Mouse (Mus musculus) gonadal fat pad, adult 2 months (tissue): Measurements from ENCODE around the gene Rrnad1. TPM values are rescaled to one million over a fixed set of nuclear protein-coding genes. Genes with fewer than 3 reads are reported as not detected.

Experiments used
- DNase-seq: peaks from one replicate; pipeline ENCODE4 v3.0.0-alpha.2; 2012; ENCODE audit warnings: low read depth
- polyA plus RNA-seq: library from polyadenylated mRNA; depleted of rRNA; stranded (reverse); fragments of >200 nt; gene quantifications from 2 replicates; pipeline ENCODE4 v1.2.3, GENCODE M21; 2012

The Rrnad1 gene
- polyA plus RNA-seq, 1 experiment = 27.5 TPM

- no peak for DNase-seq
These were observed 18.9 kb upstream of the Rrnad1 start for GRCm38 (mm10) chr3:87949266-87949954.

GRCm38 (mm10) chr3:87948378-87949265, 18.1 kb upstream of the Rrnad1 start, which contains the start of gene Crabp2:
Crabp2 (plus strand) TSS chr3:87948666.
- DNase-seq = no peak

- DNase-seq = no peak
These were observed 17.3 kb upstream of the Rrnad1 start for GRCm38 (mm10) chr3:87947811-87948199.

GRCm38 (mm10) chr3:87947056-87947810, 16.7 kb upstream of the Rrnad1 start:
- no peak for DNase-seq

GRCm38 (mm10) chr3:87946541-87946860, 16.0 kb upstream of the Rrnad1 start:
- no peak for DNase-seq

GRCm38 (mm10) chr3:87945781-87946540, 15.4 kb upstream of the Rrnad1 start:
- no peak for DNase-seq

GRCm38 (mm10) chr3:87944838-87945600, 14.5 kb upstream of the Rrnad1 start:
- no peak for DNase-seq

GRCm38 (mm10) chr3:87943586-87943985, 13.1 kb upstream of the Rrnad1 start:
- no peak for DNase-seq

- no peak for DNase-seq
These were observed 12.0 kb upstream of the Rrnad1 start for GRCm38 (mm10) chr3:87942471-87942870.

GRCm38 (mm10) chr3:87940611-87941010, 10.1 kb upstream of the Rrnad1 start:
- DNase-seq = no peak

GRCm38 (mm10) chr3:87935776-87936175, 5.3 kb upstream of the Rrnad1 start:
- DNase-seq = no peak

GRCm38 (mm10) chr3:87935201-87935600, 4.7 kb upstream of the Rrnad1 start:
- DNase-seq = no peak

GRCm38 (mm10) chr3:87934501-87934900, 4.0 kb upstream of the Rrnad1 start:
- DNase-seq = no peak

GRCm38 (mm10) chr3:87934026-87934425, 3.5 kb upstream of the Rrnad1 start:
- DNase-seq = no peak

- DNase-seq = no peak
These were observed 1.0 kb downstream of the Rrnad1 start for GRCm38 (mm10) chr3:87929341-87930077.

GRCm38 (mm10) chr3:87927452-87927851, 3.1 kb downstream of the Rrnad1 start:
- DNase-seq = no peak

GRCm38 (mm10) chr3:87924996-87925395, 5.5 kb downstream of the Rrnad1 start:
- no peak for DNase-seq

- DNase-seq = no peak
These were observed 10.1 kb downstream of the Rrnad1 start for GRCm38 (mm10) chr3:87920270-87920943.

GRCm38 (mm10) chr3:87919336-87920108, 11.0 kb downstream of the Rrnad1 start, which contains the start of gene Mrpl24:
Mrpl24 (plus strand) TSS chr3:87919506.
- no peak for DNase-seq
